In genomic region chr6:73014317-73015160, GRCm38 (mm10) we compare ENCODE assay signal across 12 mouse cellular contexts. TPM values are rescaled to one million over a fixed set of nuclear protein-coding genes. Genes with fewer than 3 reads are reported as not detected.
DNase-seq lines count a peak whose midpoint lies in the region; ATAC-seq lines count a peak whose summit lies in the region.
"Had no signal": no experiment of that assay in that cellular context is flagged by ENCODE, and none has a peak within 500 bp of the region (broad histone marks: within the 10 kb centered on the region; RNA-seq: fewer than 3 reads in every experiment).

No protein-coding gene starts in this region.

- DNase-seq in heart, adult 18-20 months, result peak; percentile 20 to 29
- peak; percentile 89 for DNase-seq in NIH3T3 (ENCODE audit: low read depth)
- DNase-seq in gastrocnemius, adult 8-10 months (ENCODE audit: low spot score in 2 of 2), result peak; percentile 8 to 13
- DNase-seq in cerebellum, adult 11 months, result no peak
- no peak for DNase-seq in neural tube, embryonic 10.5 days (ENCODE audit: extremely low spot score, low spot score)
- no peak for DNase-seq in urinary bladder, postnatal 36 days (ENCODE audit: low spot score in 2 of 2)
- DNase-seq: cerebellum, adult 8-10 months had no signal

- H3K4me3 ChIP-seq in heart, embryonic 11.5 days (ENCODE audit: low read depth, low read length), result no peak overlapping the region
- H3K4me3 ChIP-seq in lung, embryonic 15.5 days, result no peak overlapping the region
- H3K4me3 ChIP-seq: midbrain, embryonic 10.5 days had no signal

- H3K4me2 ChIP-seq in heart, embryonic 11.5 days, result no peak overlapping the region
- no peak overlapping the region for H3K4me2 ChIP-seq in lung, embryonic 15.5 days

- H3K9me3 ChIP-seq in heart, embryonic 11.5 days (replicated peaks; ENCODE audit: control insufficient read depth, low read length), result no peaks in the 10 kb centered on the region
- H3K9me3 ChIP-seq in lung, embryonic 15.5 days, result no peaks in the 10 kb centered on the region
- H3K9me3 ChIP-seq: G1E; midbrain, embryonic 10.5 days had no signal

- no peak for ATAC-seq in heart, embryonic 11.5 days (replicated peaks; ENCODE audit: insufficient number of reproducible peaks, low FRiP score, low TSS enrichment)
- ATAC-seq in lung, embryonic 15.5 days (ENCODE audit: borderline replicate concordance, extremely low read depth, low FRiP score, low TSS enrichment), result peak; percentile 93
- ATAC-seq: intestine, postnatal 0 days had no signal

- H3K4me1 ChIP-seq in heart, embryonic 11.5 days (ENCODE audit: control insufficient read depth, insufficient read depth, low read length), result no peaks in the 10 kb centered on the region
- peaks cover 15% of the 10 kb centered on the region for H3K4me1 ChIP-seq in lung, embryonic 15.5 days

- no peak overlapping the region for H3K27ac ChIP-seq in heart, embryonic 11.5 days (ENCODE audit: low read depth, low read length)
- H3K27ac ChIP-seq in lung, embryonic 15.5 days, result peak overlapping the region; percentile 49
- H3K27ac ChIP-seq: midbrain, embryonic 10.5 days had no signal

- WGBS in heart, embryonic 11.5 days (ENCODE audit: insufficient replicate concordance), result 41% methylated on average over 13 of the region's 13 CpGs
- WGBS in lung, embryonic 15.5 days, result 39% methylated on average over 13 of the region's 13 CpGs

- H3K36me3 ChIP-seq in heart, embryonic 11.5 days (ENCODE audit: control insufficient read depth, insufficient read depth, low read length), result no peaks in the 10 kb centered on the region
- H3K36me3 ChIP-seq in lung, embryonic 15.5 days, result no peaks in the 10 kb centered on the region
- H3K36me3 ChIP-seq: G1E; midbrain, embryonic 10.5 days had no signal

- H3K9ac ChIP-seq in heart, embryonic 11.5 days (ENCODE audit: low read depth, low read length), result no peak overlapping the region
- H3K9ac ChIP-seq in lung, embryonic 15.5 days, result no peak overlapping the region

- H3K27me3 ChIP-seq in heart, embryonic 11.5 days (ENCODE audit: control insufficient read depth, insufficient read depth, low read length), result no peaks in the 10 kb centered on the region
- H3K27me3 ChIP-seq in lung, embryonic 15.5 days, result no peaks in the 10 kb centered on the region

RNA-seq across cellular contexts. Expression of gene Tmsb10, which starts 56.0 kb away (rescaled TPM):
- total RNA-seq in heart, adult 18-20 months (2021), result 100 to 1,000 TPM in 1 of 2 experiments, 10 to 100 TPM in 1; 99.1 to 111 TPM
- polyA plus RNA-seq in heart, embryonic 11.5 days (2014; fragmentation: Nextera tagmentation; extraction: Ambion mirVana), result 1,975 and 2,031 TPM in 2 replicates
- 10 to 100 TPM; 16.2 to 39.9 (median 26.6) TPM for total RNA-seq in gastrocnemius, adult 8-10 months (2022)
- 2,229 and 2,599 TPM in 2 replicates for polyA plus RNA-seq in lung, embryonic 15.5 days (2015; fragmentation: Nextera tagmentation; extraction: Ambion mirVana)

Comparison
In these comparisons a context has a peak if more than half of its experiments do, and no peak if none do; other contexts are left out.
1. DNase-seq: peak in heart, adult 18-20 months (2 of 2), NIH3T3 (single experiment) and gastrocnemius, adult 8-10 months (2 of 2); none in cerebellum, adult 11 months (single experiment), neural tube, embryonic 10.5 days (single experiment) and urinary bladder, postnatal 36 days (0 of 2).